Mouse (Mus musculus) liver, embryonic 16.5 days (tissue): Measurements from ENCODE around the gene Tacc2. TPM values are rescaled to one million over a fixed set of nuclear protein-coding genes. Genes with fewer than 3 reads are reported as not detected.
A peak's percentile ranks its signal among the peaks of the same experiment; 100 is the strongest.

Experiments
- ATAC-seq: fragments of 200-750 bp; cut with Nextera tagmentation; 2 replicates; pipeline ENCODE4 v1.8.0; 2017; ENCODE audit warnings: low read depth, mild to moderate bottlenecking, moderate number of reproducible peaks, moderate library complexity
- H3K27ac ChIP-seq: fragments of 300-500 bp; sonication (generic); 2 replicates; pipeline ENCODE4 v1.5.1; 2014; ENCODE audit warnings: mild to moderate bottlenecking, low read length
- H3K27me3 ChIP-seq: fragments of 300-500 bp; sonication (generic); 2 replicates; pipeline ENCODE4 v1.6.1; 2014; ENCODE audit warnings: low read depth, low read length, mixed read lengths; ENCODE audit not compliant: control insufficient read depth, insufficient read depth
- H3K36me3 ChIP-seq: fragments of 300-500 bp; sonication (generic); 2 replicates; pipeline ENCODE4 v1.6.1; 2014; ENCODE audit warnings: mild to moderate bottlenecking; ENCODE audit not compliant: control insufficient read depth, insufficient read depth
- H3K4me1 ChIP-seq: fragments of 300-500 bp; sonication (generic); 2 replicates; pipeline ENCODE4 v1.6.1; 2014; ENCODE audit warnings: low read depth, low read length, mixed read lengths; ENCODE audit not compliant: control insufficient read depth
- H3K4me2 ChIP-seq: fragments of 300-500 bp; sonication (generic); 2 replicates; pipeline ENCODE4 v1.6.1; 2014; ENCODE audit warnings: low read depth, low read length, mixed read lengths
- H3K4me3 ChIP-seq: fragments of 300-500 bp; sonication (generic); 2 replicates; pipeline ENCODE4 v1.5.1; 2014; ENCODE audit warnings: low read depth, mild to moderate bottlenecking, low read length
- H3K9ac ChIP-seq: fragments of 300-500 bp; sonication (generic); 2 replicates; pipeline ENCODE4 v1.6.1; 2014; ENCODE audit warnings: low read depth, low read length
- H3K9me3 ChIP-seq: fragments of 300-500 bp; sonication (generic); replicated peaks from 2 replicates; pipeline ENCODE4 v1.6.1; 2016; ENCODE audit warnings: low read length; ENCODE audit not compliant: control insufficient read depth
- WGBS: fragments of 180-500 bp; shearing (Covaris S2); extraction: QIAGEN DNeasy Blood & Tissue Kit; methylation state at CpG from one replicate; pipeline ENCODE4 v1.1.7; 2014; ENCODE audit not compliant: insufficient replicate concordance; 5-methylcytosine and 5-hydroxymethylcytosine counted together
- polyA plus RNA-seq: library from polyadenylated mRNA; unstranded; fragments of >200 nt; fragmentation: Nextera tagmentation; extraction: Ambion mirVana; gene quantifications from 2 replicates; pipeline ENCODE4 v1.2.1, GENCODE M21; 2015

Gene Tacc2
- polyA plus RNA-seq, 1 experiment from 2014 or later, result 3.3 TPM

DNA sequence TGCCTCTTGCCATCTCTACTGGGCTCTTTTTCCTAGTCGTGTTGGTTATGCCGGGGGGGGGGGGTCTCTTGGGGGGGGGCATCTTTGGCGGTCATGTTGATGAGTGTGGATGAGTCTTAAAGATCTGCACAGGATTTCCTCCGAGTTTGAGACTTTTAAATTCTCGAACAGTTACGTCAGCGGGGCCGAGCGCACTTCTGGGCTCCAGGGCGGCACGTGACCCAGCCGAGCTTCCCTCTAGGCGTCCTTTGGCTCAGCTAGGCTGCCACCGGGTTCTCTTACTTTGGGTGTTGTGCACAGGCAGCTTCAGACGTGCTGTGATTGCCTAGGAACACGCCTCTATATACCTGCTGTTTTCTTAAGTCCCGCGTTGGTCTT lies 69.5 kb downstream of the Tacc2 start:
- peak; percentile 47; the same call in 1 of the 2 replicates for ATAC-seq
- Histone ChIP-seq H3K4me2 (peak overlapping the region; percentile 80), H3K27me3 (no peaks in the 10 kb centered on the region), H3K36me3 (no peaks in the 10 kb centered on the region), H3K4me3 (peak overlapping the region; percentile 61), H3K27ac (peak overlapping the region; percentile 60), H3K4me1 (peaks cover 3% of the 10 kb centered on the region), H3K9ac (peak overlapping the region; percentile 53), H3K9me3 (no peaks in the 10 kb centered on the region)
- WGBS, result under 1% methylated on average over 17 of the region's 18 CpGs

DNA sequence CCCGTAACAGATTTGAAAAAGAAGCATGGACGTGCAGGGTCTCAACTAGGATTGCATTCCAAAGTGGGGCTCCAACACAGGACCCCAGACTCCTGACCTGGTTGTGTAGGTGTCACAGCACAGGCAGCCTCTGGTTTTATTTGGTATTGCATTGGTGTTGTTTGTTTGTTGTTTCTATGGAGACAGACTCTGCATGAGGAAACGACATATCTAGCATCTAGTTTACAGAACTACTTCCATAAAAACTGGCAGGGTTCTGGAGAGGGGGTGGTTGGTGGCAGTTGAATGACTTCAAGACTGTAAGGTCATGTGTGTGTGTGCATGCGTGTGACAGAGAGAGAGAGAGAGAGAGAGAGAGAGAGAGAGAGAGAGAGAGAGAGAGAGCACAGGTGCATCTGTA lies 70.8 kb downstream of the Tacc2 start:
- Histone ChIP-seq H3K9ac (no peak overlapping the region), H3K36me3 (no peaks in the 10 kb centered on the region), H3K27ac (no peak overlapping the region), H3K27me3 (no peaks in the 10 kb centered on the region), H3K9me3 (no peaks in the 10 kb centered on the region), H3K4me3 (no peak overlapping the region), H3K4me2 (no peak overlapping the region), H3K4me1 (peaks cover 3% of the 10 kb centered on the region)
- 49% methylated on average over 4 of the region's 4 CpGs for WGBS
- no peak for ATAC-seq

DNA sequence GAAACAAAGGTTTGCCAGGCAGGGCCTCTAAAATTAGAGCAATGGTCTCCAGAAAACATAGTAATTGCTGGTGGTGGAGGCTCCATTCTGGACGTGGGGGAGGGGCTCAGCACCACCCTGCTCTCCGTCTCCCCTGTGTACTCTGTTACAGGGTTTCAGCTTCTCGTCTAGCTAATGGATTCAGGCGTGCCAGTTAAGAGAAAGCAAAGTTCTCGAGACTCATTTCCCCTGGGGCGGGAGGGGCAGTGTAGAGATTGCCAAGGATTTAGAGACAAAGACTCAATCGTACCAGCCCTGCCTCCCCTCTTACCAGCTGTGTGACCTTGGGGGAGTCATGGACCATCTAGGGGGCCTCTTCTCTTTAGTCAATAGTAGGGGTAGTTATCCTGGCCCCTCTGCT lies 72.0 kb downstream of the Tacc2 start:
- H3K27ac ChIP-seq, result no peak overlapping the region

DNA sequence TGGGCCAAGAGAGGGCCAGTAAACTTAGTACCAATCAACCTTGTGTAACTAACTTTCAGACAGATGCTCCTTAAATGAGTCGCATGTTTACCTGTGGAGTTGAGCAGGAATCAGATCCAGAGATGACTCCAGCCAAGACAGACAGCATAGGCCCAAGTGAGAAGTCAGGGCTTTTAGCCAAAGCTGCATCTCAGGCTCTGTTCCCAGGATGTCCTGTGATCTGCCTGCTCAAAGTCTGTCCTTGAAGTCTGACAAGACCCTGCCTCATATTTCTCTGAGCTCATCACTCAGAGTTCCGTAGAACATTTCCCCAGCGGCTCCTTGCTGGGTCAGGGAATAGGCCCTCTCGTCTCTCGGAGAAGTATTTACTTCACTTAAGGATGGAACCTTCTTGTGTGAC lies 73.4 kb downstream of the Tacc2 start:
- ATAC-seq, result no peak
- WGBS, result 70% methylated on average over 5 of the region's 5 CpGs
- no peaks in the 10 kb centered on the region for H3K9me3 ChIP-seq
- no peak overlapping the region for H3K4me3 ChIP-seq
- no peaks in the 10 kb centered on the region for H3K27me3 ChIP-seq
- no peak overlapping the region for H3K9ac ChIP-seq
- H3K4me1 ChIP-seq, result peaks cover 8% of the 10 kb centered on the region
- no peaks in the 10 kb centered on the region for H3K36me3 ChIP-seq
- H3K27ac ChIP-seq, result no peak overlapping the region
- no peak overlapping the region for H3K4me2 ChIP-seq

More for the DNA sequence above, 72.0 kb downstream of the Tacc2 start:
- no peak overlapping the region for H3K4me2 ChIP-seq
- ATAC-seq, result no peak
- WGBS, result 45% methylated on average over 7 of the region's 7 CpGs
- H3K4me3 ChIP-seq, result no peak overlapping the region
- H3K27me3 ChIP-seq, result no peaks in the 10 kb centered on the region
- H3K9ac ChIP-seq, result no peak overlapping the region
- no peaks in the 10 kb centered on the region for H3K36me3 ChIP-seq
- H3K4me1 ChIP-seq, result peaks cover 7% of the 10 kb centered on the region
- no peaks in the 10 kb centered on the region for H3K9me3 ChIP-seq

DNA sequence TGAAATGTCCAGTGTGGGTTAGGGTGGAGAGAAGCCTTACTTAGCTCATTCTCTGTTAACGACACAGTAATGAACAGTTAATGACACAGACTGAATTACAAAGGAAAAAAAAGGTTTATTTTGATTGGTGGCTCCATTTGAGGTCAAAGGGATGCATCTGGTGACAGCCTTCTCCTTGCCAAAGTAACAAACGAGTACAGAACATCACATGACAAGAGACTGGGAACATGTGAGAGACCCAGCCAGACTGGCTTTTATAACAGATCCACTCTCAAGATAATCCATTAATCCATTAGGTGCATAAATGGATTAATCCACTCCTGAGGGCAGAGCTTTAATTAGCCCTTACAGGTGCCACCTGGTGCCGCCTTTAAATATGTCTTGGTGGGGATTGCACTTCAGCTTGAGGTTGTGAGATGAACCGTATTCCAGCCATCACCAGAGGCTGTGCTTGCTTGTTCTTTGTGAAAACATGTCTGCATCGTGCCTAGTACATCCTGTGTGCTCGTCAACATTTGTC lies 75.9 kb downstream of the Tacc2 start:
- WGBS, result 59% methylated on average over 6 of the region's 6 CpGs
- H3K9ac ChIP-seq, result no peak overlapping the region

DNA sequence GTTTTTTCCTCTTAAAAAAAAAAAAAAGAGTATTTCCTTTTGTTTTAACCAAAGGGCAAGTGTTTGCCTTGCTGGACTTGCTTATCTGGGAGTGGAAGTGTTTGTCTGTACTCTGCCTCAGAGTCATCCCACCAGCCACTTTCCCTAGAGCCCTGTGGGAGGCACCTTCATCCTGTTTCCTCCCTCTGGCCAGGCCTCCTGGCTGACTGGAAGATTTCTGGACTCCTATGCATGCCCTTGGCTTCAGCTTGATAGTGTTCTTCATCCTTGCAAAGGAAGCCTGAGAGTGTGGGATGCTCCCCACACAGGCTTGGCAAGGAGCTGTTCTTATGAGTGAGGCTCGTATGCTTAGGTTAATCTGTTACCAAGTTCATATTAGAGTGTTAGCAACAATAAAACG lies 77.3 kb downstream of the Tacc2 start:
- peaks cover 8% of the 10 kb centered on the region for H3K4me1 ChIP-seq
- no peak overlapping the region for H3K27ac ChIP-seq
- no peaks in the 10 kb centered on the region for H3K9me3 ChIP-seq
- WGBS, result 36% methylated on average over 2 of the region's 2 CpGs
- H3K36me3 ChIP-seq, result no peaks in the 10 kb centered on the region
- no peak overlapping the region for H3K4me3 ChIP-seq
- H3K27me3 ChIP-seq, result no peaks in the 10 kb centered on the region
- ATAC-seq, result peak; percentile 56; the same call in 1 of the 2 replicates
- H3K4me2 ChIP-seq, result no peak overlapping the region
- no peak overlapping the region for H3K9ac ChIP-seq

More for the DNA sequence above, 75.9 kb downstream of the Tacc2 start:
- ATAC-seq, result no peak
- Histone ChIP-seq H3K27ac (no peak overlapping the region), H3K27me3 (no peaks in the 10 kb centered on the region), H3K4me1 (peaks cover 8% of the 10 kb centered on the region), H3K9me3 (no peaks in the 10 kb centered on the region), H3K36me3 (no peaks in the 10 kb centered on the region), H3K4me3 (no peak overlapping the region), H3K4me2 (no peak overlapping the region)

DNA sequence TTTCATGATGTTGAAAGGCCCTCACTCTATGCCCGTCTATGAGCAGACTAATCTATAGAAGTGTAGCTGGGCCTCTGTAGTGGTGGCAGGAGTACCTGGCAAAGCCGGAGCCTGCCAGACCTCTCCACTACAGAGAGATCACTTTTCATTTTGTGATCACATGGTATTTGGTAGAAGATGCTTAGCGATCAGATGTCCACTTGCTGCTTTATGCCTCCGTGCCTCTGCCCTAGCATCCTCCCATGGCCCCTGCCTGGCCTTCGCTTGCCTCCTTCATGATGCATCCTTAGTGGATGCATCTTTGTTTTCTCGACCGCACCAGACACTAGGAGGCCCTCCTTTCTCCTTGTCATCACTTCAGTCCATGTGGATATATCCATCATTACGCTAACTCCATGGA lies 79.7 kb downstream of the Tacc2 start:
- Histone ChIP-seq H3K36me3 (no peaks in the 10 kb centered on the region), H3K9me3 (no peaks in the 10 kb centered on the region), H3K4me1 (peaks cover 8% of the 10 kb centered on the region), H3K4me2 (no peak overlapping the region), H3K27ac (no peak overlapping the region), H3K27me3 (no peaks in the 10 kb centered on the region), H3K9ac (no peak overlapping the region), H3K4me3 (no peak overlapping the region)
- ATAC-seq, result no peak
- 73% methylated on average over 8 of the region's 8 CpGs for WGBS

DNA sequence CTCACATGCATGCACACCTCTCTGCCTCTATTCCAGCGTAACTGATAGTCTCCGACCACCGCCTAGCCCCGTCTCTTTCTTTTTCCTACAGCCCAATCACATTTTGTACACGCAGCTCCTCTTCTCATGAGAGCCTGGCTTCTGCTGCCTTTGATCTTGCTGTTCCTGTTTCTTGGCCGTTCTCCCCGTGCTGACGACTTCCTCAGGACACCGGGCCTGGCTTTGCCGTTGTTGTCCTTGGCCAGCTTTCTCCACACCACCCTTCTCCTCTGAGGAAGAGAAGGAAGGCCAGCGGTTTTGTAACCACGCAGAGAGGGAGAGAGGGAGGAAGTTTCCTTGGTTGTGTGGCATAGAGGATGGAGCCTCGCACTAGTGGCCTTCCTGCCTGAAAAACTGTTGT lies 80.5 kb downstream of the Tacc2 start:
- no peaks in the 10 kb centered on the region for H3K9me3 ChIP-seq
- no peak overlapping the region for H3K4me3 ChIP-seq
- H3K36me3 ChIP-seq, result no peaks in the 10 kb centered on the region
- no peaks in the 10 kb centered on the region for H3K27me3 ChIP-seq
- H3K9ac ChIP-seq, result no peak overlapping the region
- WGBS, result 38% methylated on average over 12 of the region's 13 CpGs
- H3K27ac ChIP-seq, result no peak overlapping the region
- no peak overlapping the region for H3K4me2 ChIP-seq
- no peak for ATAC-seq
- peaks cover 8% of the 10 kb centered on the region for H3K4me1 ChIP-seq

DNA sequence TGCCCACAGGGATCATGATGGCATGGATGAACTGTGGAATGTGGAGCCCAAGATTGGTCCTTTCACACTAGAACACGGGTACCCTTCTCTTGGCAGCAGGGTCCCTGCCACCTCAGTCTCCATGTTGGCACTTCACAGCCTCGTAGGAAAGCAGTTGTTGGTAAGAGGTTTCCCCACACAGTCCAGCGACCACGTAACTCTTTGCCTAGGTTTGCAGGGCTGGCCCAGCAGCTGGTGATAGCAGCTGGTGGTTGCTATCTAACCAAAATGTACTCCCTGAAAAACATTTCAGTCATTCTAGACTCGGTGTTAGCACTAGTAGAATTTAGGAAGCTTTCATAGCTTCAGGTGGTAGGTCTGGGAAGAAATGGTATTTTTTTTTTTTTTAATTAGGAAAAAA lies 81.9 kb downstream of the Tacc2 start:
- Histone ChIP-seq H3K36me3 (no peaks in the 10 kb centered on the region), H3K9ac (no peak overlapping the region), H3K9me3 (no peaks in the 10 kb centered on the region), H3K27me3 (no peaks in the 10 kb centered on the region), H3K4me1 (peaks cover 5% of the 10 kb centered on the region), H3K4me3 (no peak overlapping the region), H3K4me2 (no peak overlapping the region), H3K27ac (no peak overlapping the region)
- 54% methylated on average over 5 of the region's 5 CpGs for WGBS
- ATAC-seq, result no peak
